Mouse (Mus musculus) embryonic facial prominence, embryonic 12.5 days (tissue): ENCODE results near the gene Rhbdl1. TPM values are rescaled to one million over a fixed set of nuclear protein-coding genes. Genes with fewer than 3 reads are reported as not detected.

Experiments used
- ATAC-seq: fragments of 200-750 bp; cut with Nextera tagmentation; 2 replicates; pipeline ENCODE4 v1.8.0; 2017; ENCODE audit not compliant: insufficient number of reproducible peaks, insufficient read depth, low FRiP score, low TSS enrichment
- H3K27ac ChIP-seq: fragments of 300-500 bp; sonication (generic); 2 replicates; pipeline ENCODE4 v1.5.1; 2016; ENCODE audit warnings: mild to moderate bottlenecking
- H3K27me3 ChIP-seq: fragments of 300-500 bp; sonication (generic); 2 replicates; pipeline ENCODE4 v1.6.1; 2016; ENCODE audit warnings: mild to moderate bottlenecking, moderate library complexity
- H3K36me3 ChIP-seq: fragments of 300-500 bp; sonication (generic); 2 replicates; pipeline ENCODE4 v1.6.1; 2016; ENCODE audit warnings: mild to moderate bottlenecking
- H3K4me1 ChIP-seq: fragments of 300-500 bp; sonication (generic); 2 replicates; pipeline ENCODE4 v1.6.1; 2016
- H3K4me2 ChIP-seq: fragments of 300-500 bp; sonication (generic); replicated peaks from 2 replicates; pipeline ENCODE4 v1.6.1; 2016; ENCODE audit warnings: mild to moderate bottlenecking, moderate library complexity
- H3K4me3 ChIP-seq: fragments of 300-500 bp; sonication (generic); 2 replicates; pipeline ENCODE4 v1.5.1; 2016; ENCODE audit warnings: mild to moderate bottlenecking
- H3K9ac ChIP-seq: fragments of 300-500 bp; sonication (generic); 2 replicates; pipeline ENCODE4 v1.6.1; 2016; ENCODE audit warnings: mild to moderate bottlenecking, moderate library complexity
- H3K9me3 ChIP-seq: fragments of 300-500 bp; sonication (generic); 2 replicates; pipeline ENCODE4 v1.6.1; 2016; ENCODE audit warnings: mild to moderate bottlenecking, moderate library complexity
- WGBS: fragments of 180-500 bp; shearing (Covaris S2); methylation state at CpG from one replicate; pipeline ENCODE4 v1.1.7; 2016; 5-methylcytosine and 5-hydroxymethylcytosine counted together
- polyA plus RNA-seq: library from polyadenylated mRNA; unstranded; fragments of >200 nt; fragmentation: Nextera tagmentation; extraction: Ambion mirVana; gene quantifications from 2 replicates; pipeline ENCODE4 v1.2.1, GENCODE M21; 2016

Gene Rhbdl1
- polyA plus RNA-seq, 1 experiment from 2014 or later: 1.6 TPM

GRCm38 (mm10) chr17:25796211-25796771, 40.8 kb downstream of the Rhbdl1 start:
- WGBS: under 1% methylated on average over 37 of the region's 37 CpGs
- no peak for ATAC-seq

DNA sequence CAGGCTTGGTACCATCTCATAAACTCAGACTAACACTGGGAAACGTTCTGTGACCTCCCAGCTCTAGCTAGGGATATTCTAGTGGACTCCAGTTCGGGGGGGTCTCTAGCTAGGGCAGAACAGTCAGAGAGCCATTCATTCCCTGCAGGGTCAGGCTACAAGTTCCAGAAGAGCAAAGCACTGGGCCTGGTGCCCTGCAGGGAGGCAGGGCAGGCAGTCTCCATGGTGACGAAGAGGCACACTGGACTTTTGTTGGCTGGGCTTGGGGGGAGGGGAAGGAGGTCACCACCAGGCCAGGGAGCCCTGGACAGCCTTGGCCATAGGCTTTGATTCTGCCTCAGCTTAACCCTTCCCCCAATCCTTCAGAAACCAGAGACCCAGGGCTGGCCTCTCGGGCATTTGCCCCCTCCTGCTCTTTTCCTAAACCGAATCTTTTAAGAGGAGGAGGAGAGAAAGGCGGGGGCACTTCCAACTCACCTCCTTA, 41.4 kb downstream of the Rhbdl1 start, which contains the start of gene AC134908.4:
Gene AC134908.4, minus strand, starts transcription at position 51 of the 484 bp plus-strand sequence.
- Histone ChIP-seq H3K27ac (peak within 1 kb of the TSS; percentile 51), H3K9ac (peak within 1 kb of the TSS; percentile 68), H3K36me3 (no peaks in the 10 kb centered on the region; the same call in 1 of the 2 replicates), H3K4me3 (peak within 1 kb of the TSS; percentile 86), H3K9me3 (no peaks in the 10 kb centered on the region), H3K4me2 (peak within 1 kb of the TSS; percentile 95), H3K4me1 (peaks cover 43% of the 10 kb centered on the region), H3K27me3 (no peaks in the 10 kb centered on the region)
- no peak for ATAC-seq
- WGBS: 8% methylated on average over 6 of the region's 6 CpGs

More at GRCm38 (mm10) chr17:25796211-25796771, 40.8 kb downstream of the Rhbdl1 start:
- Histone ChIP-seq H3K9ac (peak overlapping the region; percentile 68), H3K27me3 (no peaks in the 10 kb centered on the region), H3K4me2 (peak overlapping the region; percentile 95), H3K27ac (peak overlapping the region; percentile 51), H3K4me3 (peak overlapping the region; percentile 86), H3K36me3 (no peaks in the 10 kb centered on the region; the same call in 1 of the 2 replicates), H3K4me1 (peaks cover 37% of the 10 kb centered on the region), H3K9me3 (no peaks in the 10 kb centered on the region)

GRCm38 (mm10) chr17:25794998-25795397, 42.1 kb downstream of the Rhbdl1 start:
- H3K4me1 ChIP-seq: peaks cover 43% of the 10 kb centered on the region
- peak overlapping the region; percentile 42; the same call in 1 of the 2 replicates for H3K27ac ChIP-seq
- WGBS: 71% methylated on average over 17 of the region's 17 CpGs

GRCm38 (mm10) chr17:25794197-25794596, 42.9 kb downstream of the Rhbdl1 start:
- Histone ChIP-seq H3K4me1 (peaks cover 43% of the 10 kb centered on the region), H3K4me2 (no peak overlapping the region), H3K9ac (no peak overlapping the region), H3K4me3 (no peak overlapping the region), H3K36me3 (peaks cover 8% of the 10 kb centered on the region; the same call in 1 of the 2 replicates), H3K27ac (no peak overlapping the region; the same call in 1 of the 2 replicates), H3K27me3 (no peaks in the 10 kb centered on the region), H3K9me3 (no peaks in the 10 kb centered on the region)
- WGBS: 50% methylated on average over 13 of the region's 13 CpGs
- no peak for ATAC-seq

More at GRCm38 (mm10) chr17:25794998-25795397, 42.1 kb downstream of the Rhbdl1 start:
- Histone ChIP-seq H3K36me3 (no peaks in the 10 kb centered on the region; the same call in 1 of the 2 replicates), H3K9ac (peak overlapping the region; percentile 68), H3K4me3 (peak overlapping the region; percentile 86; the same call in 1 of the 2 replicates), H3K4me2 (peak overlapping the region; percentile 95), H3K9me3 (no peaks in the 10 kb centered on the region), H3K27me3 (no peaks in the 10 kb centered on the region)
- ATAC-seq: no peak

- Histone ChIP-seq H3K36me3 (peaks cover 18% of the 10 kb centered on the region), H3K4me3 (peak within 1 kb of the TSS; percentile 69), H3K9ac (peak within 1 kb of the TSS; percentile 77), H3K4me2 (peak within 1 kb of the TSS; percentile 87), H3K4me1 (peaks cover 42% of the 10 kb centered on the region), H3K27me3 (no peaks in the 10 kb centered on the region), H3K9me3 (no peaks in the 10 kb centered on the region), H3K27ac (peak within 1 kb of the TSS; percentile 95)
- under 1% methylated on average over 14 of the region's 14 CpGs for WGBS
- ATAC-seq: no peak
Measured at GRCm38 (mm10) chr17:25792615-25793014, 44.5 kb downstream of the Rhbdl1 start, which contains the start of gene Fam173a. Gene Fam173a, minus strand, starts transcription at chr17:25792901.

GRCm38 (mm10) chr17:25791843-25792527, 45.1 kb downstream of the Rhbdl1 start:
- peak overlapping the region; percentile 95 for H3K27ac ChIP-seq
- H3K4me2 ChIP-seq: peak overlapping the region; percentile 87
- H3K36me3 ChIP-seq: peaks cover 24% of the 10 kb centered on the region
- WGBS: under 1% methylated on average over 45 of the region's 45 CpGs
- H3K4me3 ChIP-seq: peak overlapping the region; percentile 69
- peaks cover 36% of the 10 kb centered on the region for H3K4me1 ChIP-seq
- peak overlapping the region; percentile 77 for H3K9ac ChIP-seq
- no peaks in the 10 kb centered on the region for H3K9me3 ChIP-seq
- ATAC-seq: peak; percentile 43; the same call in 1 of the 2 replicates
- H3K27me3 ChIP-seq: no peaks in the 10 kb centered on the region

- 25% methylated on average over 19 of the region's 19 CpGs for WGBS
- Histone ChIP-seq H3K9me3 (no peaks in the 10 kb centered on the region), H3K27ac (peak overlapping the region; percentile 95), H3K27me3 (no peaks in the 10 kb centered on the region), H3K36me3 (peaks cover 25% of the 10 kb centered on the region), H3K4me1 (peaks cover 35% of the 10 kb centered on the region), H3K4me2 (peak overlapping the region; percentile 87), H3K4me3 (peak overlapping the region; percentile 69), H3K9ac (peak overlapping the region; percentile 77)
- no peak for ATAC-seq
Measured at GRCm38 (mm10) chr17:25791320-25791842, 45.7 kb downstream of the Rhbdl1 start.

DNA sequence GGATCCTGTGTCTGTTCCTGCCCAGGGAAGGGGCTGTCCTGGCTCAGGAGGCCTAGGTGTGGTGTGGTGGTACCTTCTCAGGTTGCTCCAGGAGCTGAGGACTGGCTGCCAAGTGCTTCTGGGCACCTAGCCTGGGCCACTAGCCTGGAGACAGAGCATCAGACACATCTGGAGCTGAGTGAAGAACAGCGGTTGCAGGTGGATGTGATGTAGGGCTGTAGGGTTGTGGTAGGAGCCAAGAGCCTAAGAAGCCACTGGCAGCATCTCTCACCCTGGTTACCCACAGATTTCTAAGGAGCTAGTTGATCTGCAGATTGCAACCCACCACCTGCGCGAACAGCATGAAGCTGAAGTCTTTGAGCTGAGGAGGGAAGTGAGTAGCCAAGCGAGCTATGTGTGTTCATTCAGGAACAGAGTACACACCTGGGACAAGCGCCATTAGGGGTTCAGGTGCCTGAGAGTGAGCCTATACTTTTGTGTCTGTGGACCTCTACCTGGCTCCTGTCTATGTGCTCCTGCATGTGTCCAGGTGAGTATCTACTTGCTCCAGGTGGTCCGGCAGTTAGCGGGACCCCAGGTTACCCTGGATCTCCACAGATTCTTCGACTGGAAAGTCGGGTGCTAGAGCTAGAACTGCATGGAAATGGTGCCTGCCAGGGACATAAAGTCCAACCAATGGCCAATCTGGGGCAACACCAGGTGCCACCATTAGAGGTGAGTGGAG, 50.2 kb downstream of the Rhbdl1 start:
- H3K4me1 ChIP-seq: peaks cover 32% of the 10 kb centered on the region
- H3K9me3 ChIP-seq: no peaks in the 10 kb centered on the region
- no peak for ATAC-seq
- H3K27ac ChIP-seq: no peak overlapping the region
- no peak overlapping the region for H3K4me2 ChIP-seq
- H3K36me3 ChIP-seq: peaks cover 49% of the 10 kb centered on the region
- WGBS: 91% methylated on average over 9 of the region's 9 CpGs
- H3K4me3 ChIP-seq: no peak overlapping the region
- no peaks in the 10 kb centered on the region for H3K27me3 ChIP-seq
- H3K9ac ChIP-seq: no peak overlapping the region

DNA sequence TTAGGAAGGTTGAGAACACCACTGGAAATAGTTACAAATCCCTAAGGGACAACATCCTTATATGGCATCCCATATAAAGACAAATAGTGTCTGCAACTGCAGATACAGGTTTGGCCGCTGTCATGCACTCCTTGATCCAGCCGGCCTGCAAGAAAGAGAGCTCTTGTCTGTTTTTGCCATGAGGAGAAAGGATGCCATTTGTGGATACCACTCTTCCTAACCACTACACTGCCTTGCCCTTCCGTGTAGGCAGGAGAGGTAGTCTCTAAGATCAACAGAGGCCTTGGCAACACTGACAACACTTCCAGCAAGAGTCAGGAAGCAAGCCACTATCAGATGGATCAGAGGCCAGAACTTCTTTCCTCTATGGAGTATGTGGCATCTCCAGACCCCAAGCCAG, 50.8 kb downstream of the Rhbdl1 start, which contains the start of gene Ccdc78:
Gene Ccdc78, plus strand, starts transcription at position 301 of the 400 bp plus-strand sequence.
- Histone ChIP-seq H3K9ac (peak within 1 kb of the TSS; percentile 72), H3K27me3 (no peaks in the 10 kb centered on the region), H3K9me3 (no peaks in the 10 kb centered on the region), H3K27ac (peak within 1 kb of the TSS; percentile 81), H3K4me1 (peaks cover 29% of the 10 kb centered on the region), H3K36me3 (peaks cover 55% of the 10 kb centered on the region), H3K4me2 (peak within 1 kb of the TSS; percentile 68), H3K4me3 (peak within 1 kb of the TSS; percentile 57)
- no peak for ATAC-seq
- 77% methylated on average over 3 of the region's 3 CpGs for WGBS

DNA sequence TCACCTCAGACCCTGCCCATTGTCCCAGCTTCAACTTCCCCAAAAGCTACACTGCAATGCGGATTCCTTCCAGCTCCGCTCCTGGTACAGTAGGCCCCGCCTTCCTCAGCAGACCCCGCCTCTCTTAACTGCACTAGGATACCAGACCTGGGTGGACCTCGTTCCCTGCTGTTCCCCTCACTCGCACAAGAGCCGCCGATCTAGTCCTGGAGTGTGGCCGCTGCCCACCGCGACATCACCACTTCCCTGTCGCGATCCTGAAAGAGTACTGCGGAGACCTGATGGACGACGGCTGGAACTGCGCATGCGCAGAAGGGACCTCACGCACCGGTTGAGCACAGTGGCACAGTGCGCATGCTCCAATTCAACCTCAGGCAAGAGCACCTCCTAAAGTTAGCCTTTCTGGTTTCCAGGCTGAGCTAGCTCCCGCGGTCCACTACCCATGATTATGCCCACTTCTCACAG, 51.8 kb downstream of the Rhbdl1 start, which contains the start of gene Haghl:
Gene Haghl, minus strand, starts transcription at position 393 of the 465 bp plus-strand sequence.
- H3K27me3 ChIP-seq: no peaks in the 10 kb centered on the region
- H3K36me3 ChIP-seq: peaks cover 65% of the 10 kb centered on the region
- ATAC-seq: peak; percentile 75
- under 1% methylated on average over 23 of the region's 23 CpGs for WGBS
- H3K9ac ChIP-seq: peak within 1 kb of the TSS; percentile 72
- peaks cover 24% of the 10 kb centered on the region for H3K4me1 ChIP-seq
- H3K27ac ChIP-seq: peak within 1 kb of the TSS; percentile 81
- H3K4me3 ChIP-seq: peak within 1 kb of the TSS; percentile 57
- peak within 1 kb of the TSS; percentile 68 for H3K4me2 ChIP-seq
- no peaks in the 10 kb centered on the region for H3K9me3 ChIP-seq
